Mouse (Mus musculus) midbrain, postnatal 0 days (tissue): Measurements from ENCODE around the gene Fgg. TPM values are rescaled to one million over a fixed set of nuclear protein-coding genes. Genes with fewer than 3 reads are reported as not detected.

Experiments used
- ATAC-seq: fragments of 200-750 bp; cut with Nextera tagmentation; 2 replicates; pipeline ENCODE4 v1.8.0; 2017; ENCODE audit warnings: moderate number of reproducible peaks, mild to moderate bottlenecking, moderate TSS enrichment, moderate library complexity; ENCODE audit not compliant: low FRiP score
- DNase-seq: peaks from one replicate; pipeline ENCODE4 v3.0.0-alpha.2; 2015; ENCODE audit warnings: low spot score
- H3K27ac ChIP-seq: fragments of 300-500 bp; sonication (generic); 2 replicates; pipeline ENCODE4 v1.5.1; 2014; ENCODE audit warnings: low read depth, mild to moderate bottlenecking, low read length, mixed read lengths
- H3K27me3 ChIP-seq: fragments of 300-500 bp; sonication (generic); 2 replicates; pipeline ENCODE4 v1.6.1; 2014; ENCODE audit warnings: low read length, control low read depth, mixed read lengths; ENCODE audit not compliant: insufficient read depth
- H3K36me3 ChIP-seq: fragments of 300-500 bp; sonication (generic); 2 replicates; pipeline ENCODE4 v1.6.1; 2014; ENCODE audit warnings: low read length, control low read depth, mixed read lengths; ENCODE audit not compliant: insufficient read depth
- H3K4me1 ChIP-seq: fragments of 300-500 bp; sonication (generic); 2 replicates; pipeline ENCODE4 v1.6.1; 2014; ENCODE audit warnings: mild to moderate bottlenecking, control low read depth, antibody characterized with exemption, low read length, mixed read lengths; ENCODE audit not compliant: insufficient read depth
- H3K4me2 ChIP-seq: fragments of 300-500 bp; sonication (generic); 2 replicates; pipeline ENCODE4 v1.6.1; 2014; ENCODE audit warnings: low read depth, mild to moderate bottlenecking, low read length, mixed read lengths; ENCODE audit not compliant: poor library complexity, severe bottlenecking
- H3K4me3 ChIP-seq: fragments of 300-500 bp; sonication (generic); 2 replicates; pipeline ENCODE4 v1.5.1; 2014; ENCODE audit warnings: low read depth, mild to moderate bottlenecking, low read length, moderate library complexity
- H3K9ac ChIP-seq: fragments of 300-500 bp; sonication (generic); replicated peaks from 2 replicates; pipeline ENCODE4 v1.6.1; 2014; ENCODE audit warnings: mild to moderate bottlenecking, low read length, moderate library complexity, mixed read lengths; ENCODE audit not compliant: poor library complexity, severe bottlenecking
- H3K9me3 ChIP-seq: fragments of 300-500 bp; sonication (generic); 2 replicates; pipeline ENCODE4 v1.6.1; 2016; ENCODE audit warnings: low read length, control low read depth
- CTCF ChIP-seq: IDR thresholded peaks from 2 replicates; pipeline ENCODE4 v1.5.1; 2016; ENCODE audit warnings: antibody characterized with exemption, mild to moderate bottlenecking
- WGBS: fragments of 180-500 bp; shearing (Covaris S2); extraction: QIAGEN DNeasy Blood & Tissue Kit; methylation state at CpG from one replicate; pipeline ENCODE4 v1.1.7; 2014; 5-methylcytosine and 5-hydroxymethylcytosine counted together
- polyA plus RNA-seq: library from polyadenylated mRNA; unstranded; fragments of >200 nt; fragmentation: Nextera tagmentation; extraction: Ambion mirVana; gene quantifications from 2 replicates; pipeline ENCODE4 v1.2.1, GENCODE M21; 2015
- total RNA-seq: library from RNA; depleted of rRNA; stranded (reverse); fragments of >200 nt; gene quantifications from 2 replicates; pipeline ENCODE4 v1.2.3, GENCODE M21; 2014; rRNA removed

The Fgg gene
- not detected in 2 replicates for total RNA-seq
- polyA plus RNA-seq = 0.09 TPM in 1 of 2 replicates, not detected in the other

- DNase-seq = no peak
- H3K9ac ChIP-seq = no peak within 1 kb of the TSS
- TF ChIP-seq CTCF = no peak
- H3K4me3 ChIP-seq = no peak within 1 kb of the TSS
- no peaks in the 10 kb centered on the region for H3K36me3 ChIP-seq
- WGBS = 49% methylated on average over 7 of the region's 7 CpGs
- no peaks in the 10 kb centered on the region for H3K9me3 ChIP-seq
- no peak for ATAC-seq
- no peaks in the 10 kb centered on the region for H3K4me1 ChIP-seq
- H3K27me3 ChIP-seq = no peaks in the 10 kb centered on the region
- H3K4me2 ChIP-seq = no peak within 1 kb of the TSS
- H3K27ac ChIP-seq = no peak within 1 kb of the TSS
These were observed at the start of gene Fgg for GRCm38 (mm10) chr3:83007557-83007956. TSS of gene Fgg (plus strand) at chr3:83007724.

GRCm38 (mm10) chr3:82971046-82971445 lies 36.5 kb upstream of the Fgg start:
- Histone ChIP-seq H3K9ac (no peak overlapping the region), H3K4me1 (no peaks in the 10 kb centered on the region), H3K4me3 (no peak overlapping the region), H3K27me3 (no peaks in the 10 kb centered on the region), H3K36me3 (no peaks in the 10 kb centered on the region), H3K27ac (no peak overlapping the region), H3K4me2 (no peak overlapping the region), H3K9me3 (no peaks in the 10 kb centered on the region)
- DNase-seq (no peak), ATAC-seq (no peak)
- WGBS = 80% methylated on average over 3 of the region's 3 CpGs
- no peak for TF ChIP-seq CTCF

- H3K27ac ChIP-seq = no peak overlapping the region
- TF ChIP-seq CTCF = no peak
- peak; percentile 67 for DNase-seq
- H3K9ac ChIP-seq = no peak overlapping the region
- H3K4me2 ChIP-seq = no peak overlapping the region
- H3K27me3 ChIP-seq = no peaks in the 10 kb centered on the region
- ATAC-seq = no peak
- no peaks in the 10 kb centered on the region for H3K9me3 ChIP-seq
- H3K4me3 ChIP-seq = no peak overlapping the region
- no peaks in the 10 kb centered on the region for H3K36me3 ChIP-seq
- H3K4me1 ChIP-seq = no peaks in the 10 kb centered on the region; the same call in 1 of the 2 replicates
- WGBS = 74% methylated on average over 6 of the region's 6 CpGs
These were observed 26.7 kb upstream of the Fgg start for GRCm38 (mm10) chr3:82980818-82981217.

GRCm38 (mm10) chr3:82981861-82982260 lies 25.7 kb upstream of the Fgg start:
- ATAC-seq (no peak), DNase-seq (peak; percentile 6)
- no peaks in the 10 kb centered on the region for H3K27me3 ChIP-seq
- H3K4me1 ChIP-seq = no peaks in the 10 kb centered on the region; the same call in 1 of the 2 replicates
- H3K27ac ChIP-seq = no peak overlapping the region
- no peak overlapping the region for H3K4me3 ChIP-seq
- no peaks in the 10 kb centered on the region for H3K36me3 ChIP-seq
- H3K9ac ChIP-seq = no peak overlapping the region
- no peaks in the 10 kb centered on the region for H3K9me3 ChIP-seq
- no peak overlapping the region for H3K4me2 ChIP-seq
- WGBS = 63% methylated on average over 8 of the region's 8 CpGs
- no peak for TF ChIP-seq CTCF

GRCm38 (mm10) chr3:82984840-82985239 lies 22.7 kb upstream of the Fgg start:
- Histone ChIP-seq H3K27me3 (no peaks in the 10 kb centered on the region), H3K4me1 (no peaks in the 10 kb centered on the region; the same call in 1 of the 2 replicates), H3K4me2 (no peak overlapping the region), H3K9me3 (no peaks in the 10 kb centered on the region), H3K36me3 (no peaks in the 10 kb centered on the region), H3K4me3 (no peak overlapping the region), H3K27ac (no peak overlapping the region), H3K9ac (no peak overlapping the region)
- DNase-seq (no peak), ATAC-seq (no peak)
- TF ChIP-seq CTCF = peak; percentile 49
- 82% methylated on average over 2 of the region's 2 CpGs for WGBS

GRCm38 (mm10) chr3:82991963-82992362 lies 15.6 kb upstream of the Fgg start:
- H3K9me3 ChIP-seq = no peaks in the 10 kb centered on the region
- no peak overlapping the region for H3K9ac ChIP-seq
- H3K36me3 ChIP-seq = no peaks in the 10 kb centered on the region
- no peak for TF ChIP-seq CTCF
- ATAC-seq (no peak), DNase-seq (no peak)
- no peak overlapping the region for H3K4me3 ChIP-seq
- H3K27me3 ChIP-seq = 0 out of 2 replicates have a peak, but pooled peaks cover 5% of the 10 kb centered on the region
- 86% methylated on average over 12 of the region's 12 CpGs for WGBS
- H3K4me1 ChIP-seq = peaks cover 5% of the 10 kb centered on the region; the same call in 1 of the 2 replicates
- H3K27ac ChIP-seq = no peak overlapping the region
- no peak overlapping the region for H3K4me2 ChIP-seq
